Mouse (Mus musculus): ENCODE data around the gene Tmcc1. TPM values are rescaled to one million over a fixed set of nuclear protein-coding genes. Genes with fewer than 3 reads are reported as not detected.

Gene Tmcc1
- polyA plus RNA-seq, 1 experiment from 2014 or later: 24.3 TPM

DNA sequence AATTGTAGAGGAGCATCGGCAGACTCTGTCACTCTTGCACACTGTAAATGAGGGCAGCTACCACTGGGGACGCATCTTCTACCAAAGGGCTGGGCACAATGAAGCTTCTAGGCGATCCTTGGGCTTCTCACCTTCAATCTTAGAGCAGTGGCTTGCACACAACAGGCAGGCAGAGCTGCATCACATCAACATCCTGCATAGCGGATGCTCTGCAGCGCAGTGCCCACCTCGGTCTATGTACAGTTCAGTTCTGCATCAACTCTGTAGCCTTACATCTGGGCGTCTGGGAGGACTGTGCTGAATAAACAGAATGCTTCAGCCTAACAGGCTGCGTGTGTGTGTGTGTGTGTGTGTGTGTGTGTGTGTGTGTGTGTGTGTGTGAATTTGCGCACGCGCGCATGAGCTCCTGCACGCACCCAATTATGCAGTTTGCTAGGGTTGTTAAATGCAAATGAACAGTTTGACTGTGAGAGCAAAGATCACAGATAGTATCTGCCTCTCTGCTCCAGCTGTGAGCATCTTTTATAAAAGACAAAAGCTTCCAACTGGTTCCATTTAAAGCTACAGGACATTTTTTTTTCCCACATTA is 136.5 kb downstream of the Tmcc1 start:
- ATAC-seq: no peak
- CTCF ChIA-PET: interaction anchor here (0.9 to 3.7 kb wide), 3 partner anchors 10 to 14 kb away, joined by 3 to 15 read pairs (median 4); no protein-coding TSS in a partner anchor
- in situ Hi-C loops (cut with MboI; ENCODE audit: low pct_unique_long_range_greater_than_20kb): no loop called here
- POLR2A ChIA-PET: interaction anchor here (1.4 kb wide), 1 partner anchor 13 kb away, joined by 3 read pairs; no protein-coding TSS in a partner anchor
- DNase-seq (ENCODE audit: low read depth, low spot score): no peak
- H3K27me3 ChIP-seq: no peaks in the 10 kb centered on the region
- TF ChIP-seq CTCF (IDR thresholded peaks at IDR 0.05): no peak

DNA sequence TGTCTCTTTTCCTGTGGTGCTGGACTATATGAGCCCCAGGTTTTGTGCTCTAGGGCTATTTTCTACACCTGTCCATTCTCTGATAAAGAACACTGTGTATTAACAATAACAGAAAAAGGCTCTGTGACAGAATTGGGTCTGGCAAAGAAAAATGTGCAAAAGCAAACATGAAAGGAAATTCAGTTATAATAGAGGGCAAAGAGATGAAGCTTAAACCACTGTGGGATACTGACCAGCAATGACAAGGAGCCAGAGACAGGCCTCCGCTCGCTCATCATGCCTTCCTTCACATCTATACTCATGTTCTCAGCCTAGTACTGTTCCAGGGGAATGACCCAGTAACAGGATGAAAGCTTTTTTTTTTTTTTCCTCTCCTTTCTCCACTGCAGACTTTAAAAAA is 137.5 kb downstream of the Tmcc1 start:
- in situ Hi-C loops (cut with MboI; ENCODE audit: low pct_unique_long_range_greater_than_20kb): no loop called here
- TF ChIP-seq CTCF (IDR thresholded peaks at IDR 0.05): no peak
- ChIA-PET POLR2A (interaction anchor here (0.7 kb wide), 1 partner anchor 91 kb away, joined by 5 read pairs; no protein-coding TSS in a partner anchor), CTCF (interaction anchor here (1.0 to 3.7 kb wide), 4 partner anchors 9 to 29 kb away, joined by 3 to 15 read pairs (median 4); no protein-coding TSS in a partner anchor)
- no peaks in the 10 kb centered on the region for H3K27me3 ChIP-seq
- DNase-seq (ENCODE audit: low read depth, low spot score) (no peak), ATAC-seq (no peak)

DNA sequence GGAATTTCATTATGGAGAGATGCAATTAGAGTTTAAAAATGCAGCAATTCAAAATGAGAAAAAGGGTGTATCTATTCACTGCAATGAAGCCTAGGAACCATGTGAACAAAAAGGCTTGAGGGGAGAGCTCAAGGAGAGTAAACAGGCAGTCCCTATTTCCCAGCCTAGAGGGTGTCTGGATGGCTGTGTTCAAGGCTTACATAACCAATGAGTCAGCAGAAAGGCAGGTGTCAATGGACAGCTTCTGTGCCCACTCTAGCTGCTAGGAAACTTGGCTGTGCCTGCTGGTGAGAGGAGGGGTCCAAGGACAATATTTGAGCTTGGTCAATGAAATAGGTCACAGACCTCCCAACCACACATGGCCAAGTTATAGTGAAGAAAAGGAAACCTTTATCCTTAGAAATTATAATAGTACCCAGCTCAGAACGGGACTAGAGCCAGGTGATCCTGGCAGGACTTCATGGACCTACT is 138.2 kb downstream of the Tmcc1 start:
- POLR2A ChIA-PET: no interaction called here
- TF ChIP-seq CTCF (IDR thresholded peaks at IDR 0.05): no peak
- ATAC-seq (no peak), DNase-seq (ENCODE audit: low read depth, low spot score) (no peak)
- H3K27me3 ChIP-seq: no peaks in the 10 kb centered on the region
- CTCF ChIA-PET: interaction anchor here (1.0 to 3.7 kb wide), 4 partner anchors 8 to 28 kb away, joined by 3 to 15 read pairs (median 4); no protein-coding TSS in a partner anchor
- in situ Hi-C loops (cut with MboI; ENCODE audit: low pct_unique_long_range_greater_than_20kb): no loop called here

DNA sequence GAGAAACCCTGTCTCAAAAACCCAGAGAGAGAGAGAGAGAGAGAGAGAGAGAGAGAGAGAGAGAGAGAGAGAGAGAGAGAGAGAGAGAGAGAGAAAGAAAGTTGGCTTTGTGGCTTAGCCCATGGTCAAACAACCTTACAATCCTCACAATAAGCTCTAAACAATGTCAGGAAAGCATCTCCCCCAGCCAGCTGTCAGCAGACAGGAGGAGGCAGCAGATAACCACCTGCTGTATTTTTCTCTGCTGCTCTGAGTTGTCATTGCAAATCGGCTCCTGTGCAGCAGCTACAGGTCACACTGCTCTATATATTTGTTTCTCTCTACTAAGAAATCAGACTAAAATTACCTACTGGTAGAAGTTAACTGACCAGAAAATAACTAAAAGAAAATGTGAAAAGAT is 145.4 kb downstream of the Tmcc1 start:
- ATAC-seq (no peak), DNase-seq (ENCODE audit: low read depth, low spot score) (no peak)
- no peak for TF ChIP-seq CTCF (IDR thresholded peaks at IDR 0.05)
- in situ Hi-C loops (cut with MboI; ENCODE audit: low pct_unique_long_range_greater_than_20kb): loop anchor here (25.0 kb wide), 1 partner anchor 514 kb away; the partner anchor contains the start of genes Gm5580 and Olfr214
- ChIA-PET CTCF (interaction anchor here (3.5 kb wide), 1 partner anchor 9 kb away, joined by 15 read pairs; no protein-coding TSS in a partner anchor), POLR2A (no interaction called here)
- H3K27me3 ChIP-seq: no peaks in the 10 kb centered on the region

- TF ChIP-seq CTCF (IDR thresholded peaks at IDR 0.05): no peak
- no peaks in the 10 kb centered on the region for H3K27me3 ChIP-seq
- ATAC-seq: no peak
- ChIA-PET CTCF (interaction anchor here (3.5 kb wide), 1 partner anchor 10 kb away, joined by 15 read pairs; no protein-coding TSS in a partner anchor), POLR2A (no interaction called here)
- in situ Hi-C loops (cut with MboI; ENCODE audit: low pct_unique_long_range_greater_than_20kb): loop anchor here (25.0 kb wide), 1 partner anchor 515 kb away; the partner anchor contains the start of genes Gm5580 and Olfr214
- DNase-seq (ENCODE audit: low read depth, low spot score): no peak
These were observed 145.9 kb downstream of the Tmcc1 start for GRCm38 (mm10) chr6:116047366-116047765.

DNA sequence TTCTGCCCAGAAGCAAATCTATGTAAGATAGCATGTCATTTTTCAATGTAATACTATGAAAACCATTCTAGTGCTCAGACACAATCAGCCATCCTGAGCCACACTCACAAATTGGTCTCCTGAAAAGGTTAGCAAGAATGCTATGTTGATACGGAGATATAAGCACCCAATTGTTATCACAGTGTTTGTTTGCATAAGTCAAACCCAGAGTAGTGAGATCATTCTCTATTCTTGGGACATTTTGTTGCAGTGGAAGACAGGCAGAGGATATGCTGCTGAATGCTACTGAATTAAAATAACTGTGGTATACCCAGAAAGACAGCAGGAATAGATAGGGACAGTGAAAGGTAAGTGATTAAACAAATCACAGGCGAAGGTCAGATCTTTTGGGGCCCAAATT is 149.2 kb downstream of the Tmcc1 start:
- in situ Hi-C loops (cut with MboI; ENCODE audit: low pct_unique_long_range_greater_than_20kb): loop anchor here (25.0 kb wide), 1 partner anchor 518 kb away; the partner anchor contains the start of genes Gm5580 and Olfr214
- ATAC-seq: peak; percentile 21
- TF ChIP-seq CTCF (IDR thresholded peaks at IDR 0.05): no peak
- H3K27me3 ChIP-seq: no peaks in the 10 kb centered on the region
- ChIA-PET POLR2A (interaction anchor here (0.6 to 1.2 kb wide), 2 partner anchors 13 to 285 kb away, joined by 3 read pairs; no protein-coding TSS in a partner anchor), CTCF (interaction anchor here (0.8 to 1.6 kb wide), 3 partner anchors 11 to 23 kb away, joined by 3 to 4 read pairs (median 3); no protein-coding TSS in a partner anchor)
- no peak for DNase-seq (ENCODE audit: low read depth, low spot score)

- ATAC-seq (no peak), DNase-seq (ENCODE audit: low read depth, low spot score) (no peak)
- ChIA-PET POLR2A (no interaction called here), CTCF (no interaction called here)
- in situ Hi-C loops (cut with MboI; ENCODE audit: low pct_unique_long_range_greater_than_20kb): loop anchor here (25.0 kb wide), 1 partner anchor 524 kb away; the partner anchor contains the start of genes Gm5580 and Olfr214
- TF ChIP-seq CTCF (IDR thresholded peaks at IDR 0.05): no peak
- H3K27me3 ChIP-seq: no peaks in the 10 kb centered on the region
These were observed 155.1 kb downstream of the Tmcc1 start for GRCm38 (mm10) chr6:116038222-116038621.

GRCm38 (mm10) chr6:116037281-116037831 is 155.9 kb downstream of the Tmcc1 start:
- ATAC-seq: no peak
- no peaks in the 10 kb centered on the region for H3K27me3 ChIP-seq
- no peak for DNase-seq (ENCODE audit: low read depth, low spot score)
- in situ Hi-C loops (cut with MboI; ENCODE audit: low pct_unique_long_range_greater_than_20kb): loop anchor here (25.0 kb wide), 1 partner anchor 525 kb away; the partner anchor contains the start of genes Gm5580 and Olfr214
- POLR2A ChIA-PET: no interaction called here
- no peak for TF ChIP-seq CTCF (IDR thresholded peaks at IDR 0.05)
- CTCF ChIA-PET: no interaction called here

DNA sequence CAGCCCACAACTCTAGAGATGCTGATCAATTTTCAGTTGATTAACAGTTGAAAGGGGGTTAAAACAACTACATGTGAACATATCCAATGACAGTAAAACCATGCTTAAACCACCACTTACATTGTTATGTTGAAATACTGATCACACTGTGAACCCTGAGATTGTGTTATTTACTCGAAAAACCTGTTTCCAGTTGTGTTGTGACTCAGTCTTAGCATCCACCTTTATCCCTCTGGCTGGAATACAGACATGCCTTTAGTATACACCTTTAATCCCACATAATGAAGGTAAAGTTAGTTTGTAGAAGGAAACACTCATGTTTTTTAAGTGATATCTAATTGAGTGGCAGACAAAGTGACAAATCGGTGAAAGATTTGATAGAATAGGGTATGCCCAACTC is 156.7 kb downstream of the Tmcc1 start:
- TF ChIP-seq CTCF (IDR thresholded peaks at IDR 0.05): no peak
- no peak for DNase-seq (ENCODE audit: low read depth, low spot score)
- ChIA-PET POLR2A (no interaction called here), CTCF (no interaction called here)
- ATAC-seq: no peak
- H3K27me3 ChIP-seq: no peaks in the 10 kb centered on the region
- in situ Hi-C loops (cut with MboI; ENCODE audit: low pct_unique_long_range_greater_than_20kb): loop anchor here (25.0 kb wide), 1 partner anchor 526 kb away; the partner anchor contains the start of genes Gm5580 and Olfr214

GRCm38 (mm10) chr6:116031052-116031451 is 162.2 kb downstream of the Tmcc1 start:
- in situ Hi-C loops (cut with MboI; ENCODE audit: low pct_unique_long_range_greater_than_20kb): loop anchor here (25.0 kb wide), 1 partner anchor 531 kb away; the partner anchor contains the start of genes Gm5580 and Olfr214
- H3K27me3 ChIP-seq: no peaks in the 10 kb centered on the region
- ATAC-seq (no peak), DNase-seq (ENCODE audit: low read depth, low spot score) (no peak)
- no peak for TF ChIP-seq CTCF (IDR thresholded peaks at IDR 0.05)
- ChIA-PET CTCF (interaction anchor here (0.9 to 1.2 kb wide), 3 partner anchors 15 to 20 kb away, joined by 3 to 4 read pairs (median 3); no protein-coding TSS in a partner anchor), POLR2A (interaction anchor here (0.6 kb wide), 1 partner anchor 388 kb away, joined by 5 read pairs; no protein-coding TSS in a partner anchor)
